Mouse (Mus musculus) gonadal fat pad, adult 2 months (tissue): Measurements from ENCODE around the gene Rnf144b. TPM values are rescaled to one million over a fixed set of nuclear protein-coding genes. Genes with fewer than 3 reads are reported as not detected.
A peak's percentile ranks its signal among the peaks of the same experiment; 100 is the strongest.

ENCODE experiments used
- DNase-seq: peaks from one replicate; pipeline ENCODE4 v3.0.0-alpha.2; 2012; ENCODE audit warnings: low read depth
- polyA plus RNA-seq: library from polyadenylated mRNA; depleted of rRNA; stranded (reverse); fragments of >200 nt; gene quantifications from 2 replicates; pipeline ENCODE4 v1.2.3, GENCODE M21; 2012

Rnf144b gene
- polyA plus RNA-seq, 1 experiment = 22.6 TPM

DNA sequence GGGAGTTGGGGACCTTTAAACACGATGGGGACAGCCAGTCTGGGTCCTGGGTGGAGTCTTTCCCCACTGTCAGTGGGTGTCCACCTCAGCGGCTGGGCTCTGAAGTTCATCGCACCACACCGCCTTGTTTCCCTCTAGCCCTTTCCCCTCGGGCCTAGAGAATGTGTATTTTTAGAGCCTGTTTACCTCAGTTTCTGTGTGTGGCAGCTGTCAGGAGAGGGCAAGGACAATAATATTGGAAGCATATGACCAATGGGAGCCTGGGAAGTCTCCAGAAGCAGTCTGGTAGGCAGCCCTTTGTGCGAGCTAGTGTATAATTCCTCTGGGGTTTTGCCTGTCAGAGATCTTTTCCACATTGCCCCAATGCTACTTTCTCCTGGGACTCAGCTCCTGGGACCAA lies 95.9 kb downstream of the Rnf144b start:
- DNase-seq = no peak

- DNase-seq = no peak
These were observed 98.0 kb downstream of the Rnf144b start for GRCm38 (mm10) chr13:47220426-47220825.

GRCm38 (mm10) chr13:47223576-47224538 lies 101.4 kb downstream of the Rnf144b start:
- DNase-seq = peak; percentile 87

- no peak for DNase-seq
These were observed 102.3 kb downstream of the Rnf144b start for GRCm38 (mm10) chr13:47224648-47225323.

DNA sequence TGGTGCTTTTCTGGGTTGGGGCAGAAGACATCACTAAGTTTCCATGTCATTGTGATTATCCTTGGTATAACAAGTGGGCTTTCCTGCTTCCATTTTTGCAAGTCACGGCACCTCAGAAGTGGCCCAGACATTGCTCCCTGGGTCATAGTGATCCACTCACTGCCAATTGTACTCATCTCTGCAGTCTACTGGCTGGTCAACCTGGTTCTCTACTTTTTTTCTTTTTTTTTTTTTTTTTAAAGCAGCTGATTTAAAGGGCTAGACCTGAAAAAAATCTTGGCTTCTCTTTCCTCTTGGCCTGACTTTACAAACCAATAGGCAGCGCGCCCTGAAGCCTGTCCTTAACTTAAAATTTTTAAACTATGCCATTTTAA lies 102.9 kb downstream of the Rnf144b start:
- no peak for DNase-seq

GRCm38 (mm10) chr13:47225802-47226201 lies 103.3 kb downstream of the Rnf144b start:
- DNase-seq = no peak

- DNase-seq = no peak
These were observed 104.1 kb downstream of the Rnf144b start for GRCm38 (mm10) chr13:47226521-47226920.

DNA sequence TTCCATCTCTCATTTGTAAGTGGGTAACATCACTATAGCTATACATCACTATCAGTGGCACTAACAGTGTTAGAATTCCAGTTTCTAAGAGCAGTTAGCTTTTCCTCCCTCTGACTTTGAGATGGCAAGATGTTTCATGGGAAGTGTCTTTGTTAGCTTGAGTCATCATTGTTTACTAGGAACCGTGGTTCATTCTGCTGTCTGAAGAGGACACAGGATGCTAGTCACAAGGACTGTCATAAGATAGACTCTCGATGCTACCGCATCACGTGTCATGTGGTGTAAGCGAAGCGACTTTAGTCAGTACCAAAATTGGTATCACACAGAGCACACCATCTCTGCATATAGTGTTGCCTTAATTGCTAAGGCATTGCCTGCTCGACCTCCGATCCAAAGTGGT lies 105.7 kb downstream of the Rnf144b start:
- no peak for DNase-seq

DNA sequence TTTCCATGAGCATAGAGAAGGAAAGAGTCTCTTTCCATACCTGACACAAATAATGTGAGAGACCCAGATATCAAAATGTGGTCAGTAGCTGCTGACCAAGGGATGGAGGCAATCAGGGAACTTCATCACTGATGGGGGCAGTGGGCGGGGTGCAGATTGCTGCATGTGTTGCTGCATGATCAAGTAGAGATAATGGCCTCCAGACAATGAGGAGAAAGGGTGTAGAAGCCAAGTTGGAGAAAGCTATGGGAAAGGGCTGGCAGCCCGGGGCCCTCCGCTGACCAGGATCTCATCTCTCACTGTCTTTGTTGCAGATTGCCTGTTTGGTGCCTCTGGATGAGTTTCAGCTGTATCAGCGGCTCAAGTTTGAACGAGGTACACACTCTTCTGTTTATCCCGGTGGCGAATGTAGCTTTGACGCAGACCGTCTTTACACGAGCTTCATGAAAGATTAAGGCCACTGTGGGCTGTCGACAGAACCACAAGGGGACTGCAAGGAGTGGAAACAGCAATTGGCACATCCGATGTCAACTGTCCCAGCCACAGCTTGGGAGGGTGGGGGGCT lies 106.3 kb downstream of the Rnf144b start:
- no peak for DNase-seq

GRCm38 (mm10) chr13:47232163-47232562 lies 109.7 kb downstream of the Rnf144b start:
- no peak for DNase-seq

- no peak for DNase-seq
These were observed 114.9 kb downstream of the Rnf144b start for GRCm38 (mm10) chr13:47237376-47237775.

DNA sequence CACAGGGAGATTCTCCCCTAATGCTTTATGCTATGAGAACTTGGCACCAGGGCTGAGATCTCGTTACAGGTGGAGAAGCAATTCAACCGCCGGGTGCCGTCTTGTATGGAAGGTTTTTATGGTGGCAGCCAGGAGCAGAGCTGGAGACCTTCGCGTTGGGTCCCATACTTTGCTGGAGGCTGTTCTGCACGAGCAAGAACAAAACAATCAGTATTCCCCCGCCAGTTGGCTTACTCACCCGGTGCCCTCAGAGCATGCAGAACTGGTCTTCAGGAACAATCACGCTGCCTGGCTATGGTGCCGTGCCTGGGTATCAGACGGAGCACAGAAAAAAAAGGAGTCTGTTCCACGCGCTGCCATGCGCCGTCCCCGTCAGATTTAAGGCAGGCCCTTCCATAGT lies 115.7 kb downstream of the Rnf144b start:
- DNase-seq = no peak

- DNase-seq = no peak
These were observed 121.1 kb downstream of the Rnf144b start for GRCm38 (mm10) chr13:47243569-47243968.

GRCm38 (mm10) chr13:47244771-47245170 lies 122.3 kb downstream of the Rnf144b start:
- no peak for DNase-seq

DNA sequence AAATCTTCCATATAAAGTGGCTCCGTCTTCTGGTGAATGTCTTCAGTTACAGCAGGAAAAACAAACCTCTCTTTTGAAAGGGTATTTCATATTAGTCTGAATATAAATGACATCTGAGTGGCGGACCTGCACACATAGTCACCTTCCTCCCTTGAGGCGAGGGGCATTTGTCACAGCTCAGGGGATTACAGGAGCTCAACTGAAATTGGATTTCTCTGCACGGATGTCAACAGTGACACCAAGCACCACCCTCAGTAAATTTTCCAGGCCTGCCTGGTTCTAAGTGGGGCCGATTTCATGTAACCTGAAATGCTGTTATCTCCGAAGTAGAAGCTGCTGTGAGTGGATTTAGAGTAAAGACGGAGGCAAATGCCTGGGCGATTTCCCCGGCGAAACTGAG lies 124.0 kb downstream of the Rnf144b start:
- DNase-seq = no peak

DNA sequence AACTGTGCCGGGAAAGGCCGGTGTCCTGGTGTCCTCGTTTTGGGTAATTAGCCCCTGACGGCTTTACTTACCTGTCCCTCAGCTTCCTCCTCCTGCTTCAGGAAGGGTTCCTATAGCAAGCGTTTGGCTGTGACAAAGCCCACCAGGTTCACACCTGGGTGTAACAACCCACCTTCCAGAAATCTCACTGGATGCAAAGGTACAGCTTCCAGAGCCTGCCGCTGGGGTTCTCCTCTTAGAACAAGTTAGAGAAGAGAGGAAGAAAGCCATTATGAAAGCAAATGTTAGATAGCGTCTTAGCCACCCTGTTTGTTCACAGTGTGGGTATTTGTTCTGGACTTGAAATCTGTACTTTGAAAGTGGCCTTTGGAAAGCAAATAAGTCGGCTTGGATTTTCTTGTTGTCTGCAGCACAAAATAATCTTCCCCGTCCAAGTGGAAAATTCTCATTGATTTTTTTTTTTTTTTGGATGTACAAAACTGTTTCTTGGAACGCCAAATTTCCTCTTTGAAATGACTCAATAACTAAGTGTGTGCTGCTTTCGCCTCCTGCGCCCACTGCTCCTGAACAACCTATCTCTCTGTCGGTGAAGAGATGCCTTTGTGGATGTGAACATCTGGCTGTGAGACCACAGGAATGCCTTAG lies 124.8 kb downstream of the Rnf144b start:
- DNase-seq = no peak

DNA sequence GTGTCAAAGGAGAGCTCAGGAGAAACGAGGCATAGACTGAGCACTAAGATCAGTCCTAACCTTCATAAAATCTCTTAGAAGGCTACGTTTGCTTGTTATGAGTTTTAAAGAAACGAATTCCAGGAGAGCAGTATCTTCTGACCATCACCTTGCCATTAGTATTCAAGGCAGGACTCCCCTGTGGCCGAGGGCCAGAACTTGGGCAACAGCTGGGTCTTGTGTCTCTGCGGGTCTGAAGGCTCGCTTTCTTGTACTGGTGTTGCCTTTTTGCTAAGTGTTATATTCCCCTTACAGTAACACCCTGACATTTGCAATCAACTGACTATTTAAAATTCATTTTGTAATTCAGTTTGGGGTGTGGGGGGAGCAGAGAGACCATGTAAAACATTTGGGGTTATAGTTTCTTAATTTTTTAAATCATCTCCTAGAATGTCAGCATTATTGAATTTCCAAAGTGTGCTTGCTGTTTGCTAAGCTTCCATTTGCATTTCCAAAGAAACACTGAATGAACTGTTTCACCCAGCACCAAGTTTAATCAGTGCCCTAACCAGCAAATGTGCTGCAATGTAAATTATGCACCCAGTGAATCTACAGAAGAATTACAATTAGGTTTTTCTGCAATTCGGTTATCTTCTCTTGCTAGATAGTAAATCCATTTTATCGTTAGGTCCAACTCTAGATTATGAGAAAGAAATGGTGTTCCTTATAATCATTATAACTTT lies 126.0 kb downstream of the Rnf144b start:
- no peak for DNase-seq

GRCm38 (mm10) chr13:47250615-47251014 lies 128.2 kb downstream of the Rnf144b start:
- no peak for DNase-seq

GRCm38 (mm10) chr13:47251114-47251764 lies 128.8 kb downstream of the Rnf144b start:
- DNase-seq = no peak

DNA sequence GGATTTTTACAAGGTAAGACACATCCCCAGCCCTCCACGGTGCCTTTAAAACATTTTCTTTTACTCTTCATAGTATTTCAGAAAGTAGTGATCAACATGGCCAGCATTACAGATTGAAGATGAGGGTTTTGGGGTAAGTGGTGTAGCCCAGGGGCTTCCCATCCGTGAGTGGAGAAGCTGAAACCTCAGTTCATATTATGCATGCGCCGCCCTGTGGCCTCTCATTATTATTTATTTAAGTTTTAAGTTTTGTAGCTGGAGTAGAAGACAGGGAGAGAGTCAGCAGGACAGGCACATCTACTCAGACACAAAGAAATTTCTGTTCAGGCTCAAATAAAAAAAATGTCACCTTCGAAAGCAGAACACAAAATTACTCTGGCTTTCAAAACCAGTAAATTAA lies 131.3 kb downstream of the Rnf144b start:
- DNase-seq = no peak

DNA sequence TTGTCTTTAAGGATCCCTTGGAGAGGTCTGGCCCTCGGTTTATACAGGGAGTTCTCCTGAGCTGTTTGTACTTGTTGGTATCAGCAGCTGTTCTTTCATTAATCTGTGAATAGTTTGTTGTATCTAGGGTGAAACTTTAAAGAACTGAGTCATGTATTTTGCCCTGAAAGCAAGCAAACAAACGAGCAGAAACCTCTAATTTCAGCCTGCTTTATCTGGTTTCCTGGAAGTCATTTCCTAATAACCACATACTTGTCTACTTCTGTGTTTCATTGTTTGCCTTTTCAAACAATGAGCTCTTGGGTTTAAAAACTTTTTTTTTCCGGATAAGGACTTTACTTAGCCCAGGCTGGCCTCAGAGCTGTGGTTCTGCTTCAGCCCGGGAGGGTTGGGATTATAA lies 136.8 kb downstream of the Rnf144b start:
- DNase-seq = no peak
